Mouse (Mus musculus) megakaryocyte, embryonic 14.5 days (primary cell): Measurements from ENCODE around the gene Gm21680.
"Not testable (repeated sequence)": the region's sequence is repeated elsewhere in the genome, so short reads cannot be mapped to it uniquely, and the experiment has no call there.

Experiments
- FLI1 ChIP-seq: IDR thresholded peaks from 2 replicates; pipeline ENCODE4 v1.6.1; 2012; ENCODE audit warnings: low read length, inconsistent platforms, mixed read lengths
- GATA1 ChIP-seq: IDR thresholded peaks from 3 replicates; pipeline ENCODE4 v1.6.1; 2012; ENCODE audit warnings: mixed read lengths, low read length, inconsistent platforms, borderline replicate concordance

DNA sequence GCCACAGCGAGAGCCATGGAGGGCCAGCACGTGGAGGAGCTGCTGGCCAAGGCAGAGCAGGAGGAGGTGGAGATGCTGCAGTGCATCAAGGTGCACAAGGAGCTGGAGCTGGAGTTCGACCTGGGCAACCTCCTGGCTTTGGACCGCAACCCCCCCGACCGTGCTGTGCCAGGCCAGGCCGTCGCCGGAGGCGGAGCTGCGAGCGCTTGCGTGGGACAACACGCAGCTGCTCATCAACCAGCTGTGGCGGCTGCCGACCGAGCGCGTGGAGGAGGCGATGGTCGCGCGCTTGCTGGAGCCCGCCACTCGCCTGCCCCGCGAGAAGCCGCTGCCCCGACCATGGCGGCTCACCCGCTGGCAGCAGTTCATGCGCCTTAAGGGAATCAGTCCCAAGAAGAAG lies 15.9 kb downstream of the Gm21680 start:
- TF ChIP-seq GATA1, FLI1: not testable (repeated sequence)
